Mouse (Mus musculus): ENCODE measurements around the gene Tepp. TPM values are rescaled to one million over a fixed set of nuclear protein-coding genes. Genes with fewer than 3 reads are reported as not detected.

Tepp gene
- total RNA-seq, 1 experiment from 2014 or later = 2.5 TPM

GRCm38 (mm10) chr8:95358550-95359411 is 48.4 kb downstream of the Tepp start:
- no peak for ATAC-seq (replicated peaks; ENCODE audit: insufficient number of reproducible peaks, low FRiP score, low TSS enrichment, poor library complexity, severe bottlenecking)

- no peak for ATAC-seq (replicated peaks; ENCODE audit: insufficient number of reproducible peaks, low FRiP score, low TSS enrichment, poor library complexity, severe bottlenecking)
Measured at GRCm38 (mm10) chr8:95360181-95361015, 50.0 kb downstream of the Tepp start.

- ATAC-seq (replicated peaks; ENCODE audit: insufficient number of reproducible peaks, low FRiP score, low TSS enrichment, poor library complexity, severe bottlenecking) = no peak
Measured at GRCm38 (mm10) chr8:95361016-95361341, 50.6 kb downstream of the Tepp start.

GRCm38 (mm10) chr8:95362272-95362671 is 51.9 kb downstream of the Tepp start:
- ATAC-seq (replicated peaks; ENCODE audit: insufficient number of reproducible peaks, low FRiP score, low TSS enrichment, poor library complexity, severe bottlenecking) = no peak

GRCm38 (mm10) chr8:95363849-95364248 is 53.5 kb downstream of the Tepp start:
- ATAC-seq (replicated peaks; ENCODE audit: insufficient number of reproducible peaks, low FRiP score, low TSS enrichment, poor library complexity, severe bottlenecking) = no peak

- ATAC-seq (replicated peaks; ENCODE audit: insufficient number of reproducible peaks, low FRiP score, low TSS enrichment, poor library complexity, severe bottlenecking) = no peak
Measured at GRCm38 (mm10) chr8:95369581-95370326, 59.4 kb downstream of the Tepp start.

- ATAC-seq (replicated peaks; ENCODE audit: insufficient number of reproducible peaks, low FRiP score, low TSS enrichment, poor library complexity, severe bottlenecking) = no peak
Measured at GRCm38 (mm10) chr8:95373389-95374002, 63.1 kb downstream of the Tepp start.

- ATAC-seq (replicated peaks; ENCODE audit: insufficient number of reproducible peaks, low FRiP score, low TSS enrichment, poor library complexity, severe bottlenecking) = no peak
Measured at GRCm38 (mm10) chr8:95374429-95374828, 64.1 kb downstream of the Tepp start.

- no peak for ATAC-seq (replicated peaks; ENCODE audit: insufficient number of reproducible peaks, low FRiP score, low TSS enrichment, poor library complexity, severe bottlenecking)
Measured at GRCm38 (mm10) chr8:95375374-95375930, 65.1 kb downstream of the Tepp start.

Other genes starting within 250 kb of the Tepp start
- 12.6 to 46.5 TPM (median 38.6 TPM) in 3 replicates for gene Katnb1, start 229.4 kb upstream of the Tepp start, total RNA-seq (2017)
- 21.9 to 28.7 TPM (median 25.8 TPM) in 3 replicates for gene Kifc3, start 107.8 kb upstream of the Tepp start, total RNA-seq (2017)
- gene Cngb1, start 4.0 kb upstream of the Tepp start, total RNA-seq (2017) = 0.11 TPM in 1 of 3 replicates, not detected in the others
- 3.3 to 4.7 TPM (median 4.3 TPM) in 3 replicates for gene Zfp319, start 21.4 kb downstream of the Tepp start, total RNA-seq (2017)
- gene Usb1, start 21.7 kb downstream of the Tepp start, total RNA-seq (2017) = 19.0 to 30.5 TPM (median 26.8 TPM) in 3 replicates
- gene Mmp15, start 41.7 kb downstream of the Tepp start, total RNA-seq (2017) = not detected in 3 replicates
- 27.0 to 52.7 TPM (median 36.3 TPM) in 3 replicates for gene Cfap20, start 124.3 kb downstream of the Tepp start, total RNA-seq (2017)
- gene Csnk2a2, start 179.5 kb downstream of the Tepp start, total RNA-seq (2017) = 16.8 to 25.0 TPM (median 22.7 TPM) in 3 replicates
- gene Ccdc113, start 223.5 kb downstream of the Tepp start, total RNA-seq (2017) = not detected in 3 replicates